Comparison of ENCODE assay signal across 43 mouse cellular contexts in genomic region chr7:25383385-25383784, GRCm38 (mm10). TPM values are rescaled to one million over a fixed set of nuclear protein-coding genes. Genes with fewer than 3 reads are reported as not detected.
"Had no signal": no experiment of that assay in that cellular context is flagged by ENCODE, and none has a peak within 500 bp of the region (broad histone marks: within the 10 kb centered on the region; RNA-seq: fewer than 3 reads in every experiment).

No protein-coding gene starts in this region.

- H3K27ac ChIP-seq: gastrocnemius, adult 2 months; heart, embryonic 10.5 days; heart, embryonic 13.5 days; heart, embryonic 15.5 days; hindbrain, embryonic 13.5 days; hindbrain, embryonic 15.5 days; hindbrain, postnatal 0 days; limb, embryonic 13.5 days; limb, embryonic 15.5 days; liver, embryonic 12.5 days; liver, embryonic 14.5 days had no signal

- H3K27me3 ChIP-seq: heart, embryonic 13.5 days; heart, embryonic 15.5 days; limb, embryonic 13.5 days; limb, embryonic 15.5 days; liver, embryonic 12.5 days had no signal

- DNase-seq: gastrocnemius, adult 2 months; gastrocnemius, postnatal 10 days; heart, adult 18-20 months; heart, postnatal 14 days; heart, postnatal 36 days; kidney, adult 11 months; kidney, adult 2 months; kidney, postnatal 14 days; kidney, postnatal 36 days; layer of hippocampus, adult 9-11 months; layer of hippocampus, postnatal 36 days; left cerebral cortex, postnatal 4 days had no signal

- H3K4me3 ChIP-seq: gastrocnemius, adult 2 months; heart, embryonic 10.5 days; heart, embryonic 13.5 days; heart, embryonic 15.5 days; hindbrain, embryonic 13.5 days; hindbrain, embryonic 15.5 days; limb, embryonic 13.5 days; limb, embryonic 15.5 days; liver, embryonic 12.5 days had no signal

RNA-seq across cellular contexts. Expression of gene Cnfn, which starts 13.9 kb away (rescaled TPM):
- total RNA-seq: gastrocnemius, adult 2 months; gastrocnemius, postnatal 10 days; gastrocnemius, postnatal 25 days; gastrocnemius, postnatal 4 days; granulocyte monocyte progenitor cell, adult 5-6 weeks; heart, adult 18-20 months; heart, adult 8-10 months; heart, postnatal 14 days; heart, postnatal 36 days; hematopoietic stem cell, adult 5-6 weeks; hindbrain, postnatal 0 days; layer of hippocampus, adult 18-20 months; layer of hippocampus, postnatal 14 days; layer of hippocampus, postnatal 36 days; left cerebral cortex, adult 18-20 months; left cerebral cortex, adult 8-10 months; left cerebral cortex, postnatal 10 days; left cerebral cortex, postnatal 25 days; left cerebral cortex, postnatal 4 days; liver, adult 2 months had no signal
- polyA plus RNA-seq: heart, embryonic 10.5 days; heart, embryonic 13.5 days; heart, postnatal 0 days; hindbrain, embryonic 11.5 days; hindbrain, embryonic 13.5 days; hindbrain, embryonic 15.5 days; intestine, embryonic 14.5 days; kidney, adult 2 months; kidney, embryonic 14.5 days; kidney, embryonic 16.5 days; large intestine, adult 2 months; limb, embryonic 11.5 days; liver, adult 2 months; liver, embryonic 12.5 days; liver, embryonic 14.5 days; liver, embryonic 16.5 days had no signal

RNA-seq across cellular contexts. Expression of gene Cxcl17, which starts 29.3 kb away (rescaled TPM):
- total RNA-seq: gastrocnemius, adult 2 months; gastrocnemius, postnatal 10 days; gastrocnemius, postnatal 25 days; gastrocnemius, postnatal 4 days; granulocyte monocyte progenitor cell, adult 5-6 weeks; heart, adult 8-10 months; heart, postnatal 14 days; heart, postnatal 36 days; hematopoietic stem cell, adult 5-6 weeks; hindbrain, postnatal 0 days; layer of hippocampus, adult 18-20 months; layer of hippocampus, adult 8-10 months; layer of hippocampus, postnatal 14 days; layer of hippocampus, postnatal 36 days; left cerebral cortex, adult 18-20 months; left cerebral cortex, adult 8-10 months; left cerebral cortex, postnatal 10 days; left cerebral cortex, postnatal 25 days; left cerebral cortex, postnatal 4 days; liver, adult 2 months had no signal
- polyA plus RNA-seq: hindbrain, embryonic 11.5 days; intestine, embryonic 14.5 days; liver, adult 2 months; liver, embryonic 12.5 days; liver, embryonic 14.5 days had no signal
